Mouse (Mus musculus): ENCODE results near the gene Stpg3. TPM values are rescaled to one million over a fixed set of nuclear protein-coding genes. Genes with fewer than 3 reads are reported as not detected.

The Stpg3 gene
- polyA plus RNA-seq, 1 experiment, result 0.12 TPM

DNA sequence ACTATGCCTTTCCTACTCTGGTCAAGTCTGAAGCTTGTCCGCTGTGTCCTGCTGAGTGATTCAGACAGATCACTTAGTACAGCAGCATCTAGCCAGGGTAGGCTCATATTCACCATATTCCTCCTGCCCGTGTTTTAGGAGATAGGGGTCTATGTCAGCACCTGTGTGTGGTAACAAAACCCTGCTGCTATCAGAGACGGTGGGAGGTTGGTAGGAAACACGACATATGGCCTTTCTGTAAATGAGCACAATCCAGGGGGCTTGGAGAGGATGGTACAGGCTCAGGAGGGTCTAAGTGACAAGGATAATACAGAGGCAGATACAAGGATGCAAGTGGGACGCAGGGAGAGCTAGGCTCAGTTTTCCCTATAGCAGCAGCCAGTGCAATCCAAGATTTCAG lies 15.1 kb upstream of the Stpg3 start:
- Histone ChIP-seq H3K27ac (ENCODE audit: control insufficient read depth, insufficient read depth, low read length) (no peak overlapping the region), H3K36me3 (ENCODE audit: control insufficient read depth, insufficient read depth, low read length) (no peaks in the 10 kb centered on the region), H3K4me3 (ENCODE audit: control insufficient read depth, insufficient read depth, low read length) (no peak overlapping the region), H3K27me3 (ENCODE audit: control insufficient read depth, insufficient read depth, low read length) (no peaks in the 10 kb centered on the region; the same call in 1 of the 2 replicates), H3K4me1 (replicated peaks; ENCODE audit: control insufficient read depth, insufficient read depth, low read length) (peaks cover 5% of the 10 kb centered on the region)
- DNase-seq, result no peak
- TF ChIP-seq CTCF (IDR thresholded peaks at IDR 0.05; ENCODE audit: borderline replicate concordance, control insufficient read depth, extremely low read depth, insufficient read depth, low read length, poor library complexity) (no peak), POLR2A (IDR thresholded peaks at IDR 0.05; ENCODE audit: control insufficient read depth, extremely low read depth, insufficient read depth, low read length, poor library complexity) (no peak)
- WGBS, result 95% methylated on average over 5 of the region's 5 CpGs

DNA sequence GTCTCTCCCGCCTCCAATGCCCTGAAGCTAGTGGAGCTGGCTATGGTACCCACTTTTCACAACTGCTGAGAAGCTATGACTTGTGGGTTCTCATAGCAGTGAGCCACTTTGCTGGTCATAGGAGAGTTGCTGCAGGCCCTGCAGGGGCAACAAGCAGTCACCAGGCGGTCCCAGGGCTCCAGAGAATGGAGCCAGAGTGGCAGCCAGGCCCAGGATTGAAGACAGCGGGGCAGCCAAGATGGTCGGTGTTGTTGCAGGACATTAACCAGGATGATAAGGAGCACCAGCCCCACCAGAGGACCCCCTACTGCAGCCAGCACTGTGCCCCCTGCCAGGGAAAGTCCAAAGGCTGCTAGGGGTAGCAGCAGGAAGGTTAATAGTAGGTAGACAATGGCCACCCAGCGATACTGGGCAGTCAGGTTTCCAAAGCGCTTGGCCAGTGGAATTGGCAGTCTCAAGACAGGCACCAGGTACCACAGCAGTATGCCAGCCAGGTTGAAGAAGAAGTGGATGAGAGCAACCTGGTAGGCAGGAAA lies 14.6 kb upstream of the Stpg3 start:
- Histone ChIP-seq H3K27ac (ENCODE audit: control insufficient read depth, insufficient read depth, low read length) (no peak overlapping the region), H3K4me1 (replicated peaks; ENCODE audit: control insufficient read depth, insufficient read depth, low read length) (peaks cover 5% of the 10 kb centered on the region), H3K27me3 (ENCODE audit: control insufficient read depth, insufficient read depth, low read length) (no peaks in the 10 kb centered on the region; the same call in 1 of the 2 replicates), H3K4me3 (ENCODE audit: control insufficient read depth, insufficient read depth, low read length) (no peak overlapping the region), H3K36me3 (ENCODE audit: control insufficient read depth, insufficient read depth, low read length) (no peaks in the 10 kb centered on the region)
- WGBS, result 88% methylated on average over 6 of the region's 6 CpGs
- DNase-seq, result no peak
- no peak for TF ChIP-seq CTCF (IDR thresholded peaks at IDR 0.05; ENCODE audit: borderline replicate concordance, control insufficient read depth, extremely low read depth, insufficient read depth, low read length, poor library complexity)
- TF ChIP-seq POLR2A (IDR thresholded peaks at IDR 0.05; ENCODE audit: control insufficient read depth, extremely low read depth, insufficient read depth, low read length, poor library complexity), result no peak

DNA sequence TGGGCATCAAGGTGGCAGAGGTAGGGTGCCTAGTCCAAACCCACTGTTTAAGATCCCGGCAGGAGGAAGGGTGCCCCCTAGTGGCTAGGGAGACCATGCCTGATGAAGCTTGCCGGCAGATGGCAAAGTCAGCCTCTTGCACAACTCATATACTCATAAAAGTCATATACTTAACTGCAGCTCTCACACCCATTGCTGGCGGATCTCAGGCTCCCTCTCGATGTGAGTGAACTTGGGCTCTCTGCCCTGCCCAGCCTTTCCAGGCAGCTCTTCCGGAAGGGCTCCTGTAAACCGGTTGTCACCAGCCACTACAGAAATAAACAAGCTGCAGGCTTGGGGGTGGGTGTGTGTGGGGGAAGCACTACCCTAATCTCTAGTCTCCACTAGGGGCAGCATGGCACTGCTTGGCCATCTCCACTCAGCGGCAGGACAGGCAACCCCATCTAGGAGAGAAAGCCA lies 14.0 kb upstream of the Stpg3 start:
- WGBS, result 2% methylated on average over 7 of the region's 7 CpGs
- peak overlapping the region; percentile 37 for H3K4me3 ChIP-seq (ENCODE audit: control insufficient read depth, insufficient read depth, low read length)
- no peak for TF ChIP-seq POLR2A (IDR thresholded peaks at IDR 0.05; ENCODE audit: control insufficient read depth, extremely low read depth, insufficient read depth, low read length, poor library complexity)
- peak; percentile 84; the same call in 1 of the 2 replicates for TF ChIP-seq CTCF (IDR thresholded peaks at IDR 0.05; ENCODE audit: borderline replicate concordance, control insufficient read depth, extremely low read depth, insufficient read depth, low read length, poor library complexity)
- no peaks in the 10 kb centered on the region; the same call in 1 of the 2 replicates for H3K27me3 ChIP-seq (ENCODE audit: control insufficient read depth, insufficient read depth, low read length)
- H3K4me1 ChIP-seq (replicated peaks; ENCODE audit: control insufficient read depth, insufficient read depth, low read length), result peaks cover 9% of the 10 kb centered on the region
- H3K27ac ChIP-seq (ENCODE audit: control insufficient read depth, insufficient read depth, low read length), result peak overlapping the region; percentile 61
- DNase-seq, result peak; percentile 86
- no peaks in the 10 kb centered on the region for H3K36me3 ChIP-seq (ENCODE audit: control insufficient read depth, insufficient read depth, low read length)

GRCm38 (mm10) chr2:25227406-25227805 lies 13.0 kb upstream of the Stpg3 start:
- whole genome bisulfite sequencing, result 97% methylated on average over 4 of the region's 4 CpGs
- no peak for DNase-seq
- Histone ChIP-seq H3K36me3 (ENCODE audit: control insufficient read depth, insufficient read depth, low read length) (no peaks in the 10 kb centered on the region), H3K4me1 (replicated peaks; ENCODE audit: control insufficient read depth, insufficient read depth, low read length) (peaks cover 14% of the 10 kb centered on the region), H3K27ac (ENCODE audit: control insufficient read depth, insufficient read depth, low read length) (no peak overlapping the region), H3K4me3 (ENCODE audit: control insufficient read depth, insufficient read depth, low read length) (no peak overlapping the region), H3K27me3 (ENCODE audit: control insufficient read depth, insufficient read depth, low read length) (no peaks in the 10 kb centered on the region)
- TF ChIP-seq CTCF (IDR thresholded peaks at IDR 0.05; ENCODE audit: borderline replicate concordance, control insufficient read depth, extremely low read depth, insufficient read depth, low read length, poor library complexity), result no peak
- no peak for TF ChIP-seq POLR2A (IDR thresholded peaks at IDR 0.05; ENCODE audit: control insufficient read depth, extremely low read depth, insufficient read depth, low read length, poor library complexity)

- TF ChIP-seq CTCF (IDR thresholded peaks at IDR 0.05; ENCODE audit: borderline replicate concordance, control insufficient read depth, extremely low read depth, insufficient read depth, low read length, poor library complexity) (no peak), POLR2A (IDR thresholded peaks at IDR 0.05; ENCODE audit: control insufficient read depth, extremely low read depth, insufficient read depth, low read length, poor library complexity) (no peak)
- 90% methylated on average over 5 of the region's 5 CpGs for WGBS
- Histone ChIP-seq H3K27ac (ENCODE audit: control insufficient read depth, insufficient read depth, low read length) (no peak overlapping the region), H3K36me3 (ENCODE audit: control insufficient read depth, insufficient read depth, low read length) (0 out of 2 replicates have a peak, but pooled peaks cover under 1% of the 10 kb centered on the region), H3K4me1 (replicated peaks; ENCODE audit: control insufficient read depth, insufficient read depth, low read length) (peaks cover 14% of the 10 kb centered on the region), H3K27me3 (ENCODE audit: control insufficient read depth, insufficient read depth, low read length) (no peaks in the 10 kb centered on the region), H3K4me3 (ENCODE audit: control insufficient read depth, insufficient read depth, low read length) (no peak overlapping the region)
- DNase-seq, result no peak
Measured at GRCm38 (mm10) chr2:25226864-25227263, 12.4 kb upstream of the Stpg3 start.

- H3K27me3 ChIP-seq (ENCODE audit: control insufficient read depth, insufficient read depth, low read length), result no peaks in the 10 kb centered on the region
- H3K27ac ChIP-seq (ENCODE audit: control insufficient read depth, insufficient read depth, low read length), result no peak overlapping the region; the same call in 1 of the 2 replicates
- no peak for DNase-seq
- TF ChIP-seq POLR2A (IDR thresholded peaks at IDR 0.05; ENCODE audit: control insufficient read depth, extremely low read depth, insufficient read depth, low read length, poor library complexity), result no peak
- TF ChIP-seq CTCF (IDR thresholded peaks at IDR 0.05; ENCODE audit: borderline replicate concordance, control insufficient read depth, extremely low read depth, insufficient read depth, low read length, poor library complexity), result no peak
- WGBS, result 93% methylated on average over 8 of the region's 8 CpGs
- no peak overlapping the region for H3K4me3 ChIP-seq (ENCODE audit: control insufficient read depth, insufficient read depth, low read length)
- 0 out of 2 replicates have a peak, but pooled peaks cover 3% of the 10 kb centered on the region for H3K36me3 ChIP-seq (ENCODE audit: control insufficient read depth, insufficient read depth, low read length)
- H3K4me1 ChIP-seq (replicated peaks; ENCODE audit: control insufficient read depth, insufficient read depth, low read length), result peaks cover 14% of the 10 kb centered on the region
Measured at GRCm38 (mm10) chr2:25225811-25226379, 11.5 kb upstream of the Stpg3 start.

Measured in thymus, adult 2 months (tissue).